Mouse (Mus musculus) gastrocnemius, postnatal 14 days (tissue): Measurements from ENCODE around the gene Sema4a. TPM values are rescaled to one million over a fixed set of nuclear protein-coding genes. Genes with fewer than 3 reads are reported as not detected.

Experiments used
- DNase-seq: peaks from one replicate; pipeline ENCODE4 v3.0.0; 2021; ENCODE audit warnings: mixed read lengths
- intact Hi-C: fragments of 180-260 bp; cut with DNase I; formaldehyde crosslinking; loops from one replicate; pipeline ENCODE4 v1.15.1; 2025; ENCODE audit warnings: low total_unique reads
- total RNA-seq, 2 experiments: library from RNA; stranded (reverse); gene quantifications; 2 replicates each; pipeline ENCODE4 v1.2.3; 2021

The Sema4a gene
- total RNA-seq, 2 experiments from 2014 or later: 2.1 to 2.2 TPM

DNA sequence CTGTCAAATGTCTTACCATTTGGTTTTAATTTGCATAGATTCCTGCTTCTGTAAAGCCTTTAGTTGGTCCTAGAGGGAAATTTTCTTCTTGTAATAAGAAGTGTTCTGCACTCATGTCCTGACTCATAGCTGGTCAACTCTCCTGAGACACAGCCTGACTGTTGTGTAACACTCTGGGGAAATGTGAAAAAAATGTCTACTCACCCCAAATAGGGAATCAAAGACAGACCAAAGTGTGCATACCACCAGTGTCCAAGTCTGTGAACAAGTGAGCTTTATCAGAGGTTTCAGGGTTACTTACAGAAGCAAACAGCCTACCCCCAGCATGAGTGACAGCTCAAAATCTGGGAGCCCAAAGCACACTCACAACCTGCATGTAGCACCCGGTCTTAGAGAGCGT lies 4.1 kb upstream of the Sema4a start:
- DNase-seq: no peak
- intact Hi-C loops: no loop called here

DNA sequence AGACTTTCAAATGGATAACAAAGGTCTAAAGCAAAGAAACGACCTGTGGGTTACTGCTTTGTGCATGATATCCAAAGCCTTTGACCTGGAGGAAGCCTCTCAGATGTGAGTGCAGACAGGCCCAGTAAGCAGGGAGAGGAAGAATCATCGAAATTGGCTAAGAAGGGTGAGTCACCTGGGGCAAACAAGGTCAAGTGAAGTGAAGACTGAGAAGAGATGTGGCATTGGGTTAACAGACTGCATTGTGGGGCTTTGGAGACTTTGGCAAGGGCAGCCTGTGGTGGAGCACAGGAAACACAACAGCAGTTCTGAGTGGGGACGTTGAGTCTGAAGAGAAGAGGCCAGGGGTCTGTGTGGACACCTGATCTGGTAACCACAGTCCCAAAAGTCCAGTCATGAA lies 3.4 kb upstream of the Sema4a start:
- intact Hi-C loops: no loop called here
- no peak for DNase-seq

GRCm38 (mm10) chr3:88460029-88460428 lies 953 bp downstream of the Sema4a start:
- intact Hi-C loops: no loop called here
- DNase-seq: no peak

DNA sequence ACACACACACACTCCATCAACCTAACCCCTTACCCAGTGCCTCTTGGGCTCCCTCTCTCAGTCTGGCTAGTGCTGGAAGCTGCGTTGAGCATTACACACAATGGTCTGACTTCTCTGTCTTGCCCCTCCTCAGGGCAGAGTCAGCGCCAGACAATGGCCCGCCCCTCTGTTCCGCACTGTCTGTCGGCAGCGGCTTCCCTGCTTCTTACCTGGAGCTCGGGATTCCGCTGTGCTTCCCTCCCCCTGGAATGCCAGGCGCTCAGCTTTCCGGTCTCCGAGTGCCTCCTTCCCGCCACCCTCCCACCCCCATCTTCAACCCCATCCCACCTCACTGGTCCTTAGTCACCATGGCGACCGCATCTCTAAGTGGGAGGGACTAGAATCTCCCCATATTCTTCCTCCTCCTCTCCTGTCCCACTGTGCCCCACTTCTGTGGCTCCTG lies 2.2 kb downstream of the Sema4a start:
- DNase-seq: no peak
- intact Hi-C loops: no loop called here

DNA sequence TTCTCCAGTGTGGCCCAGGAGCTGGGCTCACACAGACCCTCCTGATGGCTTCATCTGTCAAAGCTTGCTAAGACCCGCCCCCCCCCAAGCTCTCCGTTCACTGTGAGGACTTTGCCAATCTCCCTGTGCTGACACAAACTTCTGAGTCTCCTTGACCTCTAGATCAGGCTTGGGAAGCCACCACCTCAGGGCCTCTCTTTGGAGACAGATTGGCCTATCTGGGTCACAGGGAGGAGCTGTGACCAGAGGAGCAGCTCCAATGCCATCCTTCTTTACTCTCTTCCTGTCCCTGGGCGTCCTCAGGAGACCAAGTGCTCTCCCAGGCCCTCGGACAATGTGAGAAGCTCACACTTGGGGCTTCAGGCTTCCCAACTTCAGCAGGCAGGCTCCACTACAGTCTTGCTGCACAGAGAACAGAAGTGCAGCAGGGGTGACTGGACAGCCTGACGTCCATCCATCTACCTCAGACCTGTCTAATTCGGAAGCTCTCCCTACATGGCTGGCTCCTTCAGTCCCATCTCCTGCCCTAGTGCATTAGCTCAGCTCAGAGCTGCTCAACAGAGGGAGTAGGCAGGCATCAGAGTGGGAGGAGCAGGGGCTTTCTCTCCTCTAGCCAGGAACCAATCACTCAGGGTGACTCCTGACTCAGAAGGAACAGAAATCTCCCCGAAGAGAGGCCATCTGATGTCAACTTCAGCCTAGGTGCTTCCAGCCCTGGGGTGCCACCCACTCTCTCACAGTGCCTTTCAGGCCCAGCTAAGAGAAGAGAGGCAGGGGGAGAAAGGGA lies 4.0 kb downstream of the Sema4a start:
- DNase-seq: no peak
- intact Hi-C loops: no loop called here

GRCm38 (mm10) chr3:88456313-88456712 lies 4.7 kb downstream of the Sema4a start:
- intact Hi-C loops: no loop called here
- no peak for DNase-seq

GRCm38 (mm10) chr3:88455588-88456264 lies 5.3 kb downstream of the Sema4a start:
- intact Hi-C loops: no loop called here
- DNase-seq: no peak

- intact Hi-C loops: no loop called here
- DNase-seq: no peak
Measured at GRCm38 (mm10) chr3:88454762-88455587, 6.0 kb downstream of the Sema4a start.

DNA sequence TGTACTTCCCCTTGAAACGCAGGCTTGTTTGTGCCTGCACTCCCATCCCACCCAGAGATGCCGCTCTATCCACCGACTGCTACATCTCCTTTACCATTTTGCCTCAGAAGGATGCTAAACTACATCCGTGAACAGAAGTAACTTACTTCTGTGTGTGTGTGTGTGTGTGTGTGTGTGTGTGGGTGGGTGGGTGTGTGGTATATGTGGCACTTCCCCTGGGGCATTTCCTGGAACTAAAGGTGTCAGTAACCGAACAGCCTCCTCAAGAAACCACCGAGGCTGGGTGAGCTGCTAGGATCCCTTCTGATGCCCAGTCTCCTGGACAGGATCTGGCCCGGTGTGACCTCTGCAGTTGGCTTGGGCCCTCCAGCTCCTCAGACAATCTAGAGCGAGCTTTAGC lies 7.0 kb downstream of the Sema4a start:
- intact Hi-C loops: no loop called here
- DNase-seq: no peak

DNA sequence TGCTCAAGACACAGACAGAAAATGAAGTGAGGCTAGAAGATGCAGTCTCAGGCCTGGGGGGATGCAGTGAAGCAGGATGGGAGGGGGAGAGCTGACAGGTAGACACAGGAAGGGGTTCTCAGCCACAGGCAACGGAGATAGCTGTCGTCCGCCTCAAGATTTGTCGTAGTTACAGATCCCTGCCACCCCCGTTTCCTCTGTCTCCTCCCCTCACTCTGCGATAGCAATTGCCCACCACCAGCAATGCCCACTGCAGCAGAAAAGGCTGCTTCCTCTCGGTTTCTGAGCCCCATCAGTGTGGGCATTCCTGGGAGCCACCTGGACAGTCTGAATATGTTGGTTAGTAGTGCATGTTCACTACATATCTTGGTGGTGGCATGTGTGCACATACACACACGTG lies 7.6 kb downstream of the Sema4a start:
- no peak for DNase-seq
- intact Hi-C loops: no loop called here

GRCm38 (mm10) chr3:88452716-88453115 lies 8.3 kb downstream of the Sema4a start:
- intact Hi-C loops: no loop called here
- no peak for DNase-seq

- intact Hi-C loops: no loop called here
- no peak for DNase-seq
Measured at GRCm38 (mm10) chr3:88452246-88452645, 8.7 kb downstream of the Sema4a start.

- intact Hi-C loops: no loop called here
- no peak for DNase-seq
Measured at GRCm38 (mm10) chr3:88450379-88451131, 10.4 kb downstream of the Sema4a start.

GRCm38 (mm10) chr3:88449395-88450023 lies 11.5 kb downstream of the Sema4a start:
- intact Hi-C loops: no loop called here
- DNase-seq: peak; percentile 36

GRCm38 (mm10) chr3:88448443-88448842 lies 12.5 kb downstream of the Sema4a start:
- intact Hi-C loops: no loop called here
- DNase-seq: no peak

DNA sequence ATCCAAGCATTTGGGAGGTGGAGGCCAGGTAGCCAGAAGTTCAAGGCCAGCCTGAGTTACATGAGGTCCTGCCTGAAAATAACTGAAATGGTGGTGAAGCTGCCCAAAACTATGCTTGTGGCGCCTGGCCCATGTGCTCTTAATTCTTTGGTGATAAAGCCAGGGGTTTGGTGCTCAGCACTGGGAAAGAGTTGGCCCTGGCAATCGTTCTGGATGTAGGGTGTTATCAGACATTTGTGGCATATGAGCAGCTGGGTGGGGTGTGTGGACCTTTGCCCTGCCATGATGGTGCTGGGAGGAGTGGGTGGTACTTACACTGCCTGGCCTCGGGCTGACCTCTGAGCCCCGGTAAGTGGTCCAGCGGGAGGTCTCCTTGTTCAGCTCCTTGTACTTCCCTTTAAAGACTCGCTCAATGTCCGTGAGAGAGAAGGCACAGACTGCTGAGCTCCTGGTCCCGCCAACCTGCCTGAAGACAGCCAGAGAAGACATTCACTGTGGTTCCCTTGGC lies 13.3 kb downstream of the Sema4a start:
- intact Hi-C loops: no loop called here
- no peak for DNase-seq

DNA sequence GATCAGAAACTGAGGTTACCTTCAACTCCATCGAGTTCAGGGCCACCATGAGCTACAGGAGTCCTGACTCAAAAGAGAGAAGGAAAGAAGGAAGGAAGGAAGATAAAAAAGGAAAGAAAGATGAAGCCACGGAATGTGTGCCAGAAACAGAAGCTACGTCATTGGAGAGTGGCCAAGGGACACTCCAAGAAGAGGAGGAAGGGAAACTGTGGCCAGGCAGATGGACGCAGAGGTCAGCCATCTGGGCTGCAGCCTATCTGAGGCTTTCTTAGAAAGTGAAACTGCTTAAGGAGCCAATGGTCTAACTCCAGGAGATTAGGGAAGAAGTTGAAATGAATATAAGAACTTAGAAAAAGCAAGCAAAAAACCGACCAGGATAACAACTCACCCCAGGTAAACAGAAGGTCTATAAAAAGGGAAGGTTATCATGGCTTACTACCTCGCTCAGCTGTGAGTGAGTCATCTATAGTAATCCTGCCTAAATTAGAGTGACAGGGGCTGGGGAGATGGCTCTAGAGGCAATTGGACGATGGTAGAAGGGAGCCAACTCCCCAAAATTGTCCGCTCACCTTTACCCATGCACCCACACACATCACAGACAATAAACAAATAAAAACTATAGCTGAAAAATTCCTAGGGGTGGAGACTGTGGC lies 14.4 kb downstream of the Sema4a start:
- no peak for DNase-seq
- intact Hi-C loops: no loop called here

DNA sequence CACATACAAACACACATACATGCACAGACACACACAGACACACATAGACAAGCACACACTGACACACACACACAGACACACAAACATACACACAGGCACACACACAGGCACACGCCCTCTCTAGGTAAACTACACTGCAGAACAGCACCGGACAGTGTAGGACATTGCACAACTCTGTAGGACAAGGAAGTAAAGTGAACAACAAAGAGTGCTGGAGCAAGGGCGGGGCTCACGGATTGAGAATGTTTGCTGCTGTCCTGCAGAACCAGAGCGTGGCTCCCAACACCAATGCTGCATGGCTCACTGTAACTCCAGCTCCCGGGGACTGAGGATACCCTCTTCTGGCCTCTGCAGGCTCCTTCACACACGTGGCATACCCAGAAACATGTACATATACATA lies 18.1 kb downstream of the Sema4a start:
- no peak for DNase-seq
- intact Hi-C loops: no loop called here

- intact Hi-C loops: no loop called here
Measured at GRCm38 (mm10) chr3:88442488-88442887, 18.5 kb downstream of the Sema4a start.

More at GRCm38 (mm10) chr3:88442488-88442887, 18.5 kb downstream of the Sema4a start:
- DNase-seq: no peak
